Mouse (Mus musculus): ENCODE results near the gene Ubxn7.
A peak's percentile ranks its signal among the peaks of the same experiment; 100 is the strongest.

The Ubxn7 gene

DNA sequence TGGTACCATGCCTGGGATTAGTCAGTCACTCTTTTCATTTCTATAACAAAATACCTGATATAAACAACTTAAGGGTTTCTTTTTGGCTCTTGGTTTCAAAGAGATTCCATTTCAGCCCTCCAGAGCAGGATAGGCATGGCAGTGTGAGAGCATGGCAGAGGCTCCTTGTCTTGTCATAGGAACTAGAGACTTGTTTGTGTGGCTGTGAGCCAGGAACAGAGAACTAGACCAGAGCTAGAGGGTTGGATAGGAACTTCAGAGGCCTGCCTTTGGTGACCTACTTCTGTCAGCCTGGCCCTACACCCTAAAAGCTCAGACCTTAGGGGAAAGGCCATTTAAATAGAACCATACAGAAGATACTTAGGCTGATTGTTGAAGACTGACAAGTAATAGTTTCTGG is 50.8 kb downstream of the Ubxn7 start:
- no peak for DNase-seq (ENCODE audit: low read depth, low spot score)

DNA sequence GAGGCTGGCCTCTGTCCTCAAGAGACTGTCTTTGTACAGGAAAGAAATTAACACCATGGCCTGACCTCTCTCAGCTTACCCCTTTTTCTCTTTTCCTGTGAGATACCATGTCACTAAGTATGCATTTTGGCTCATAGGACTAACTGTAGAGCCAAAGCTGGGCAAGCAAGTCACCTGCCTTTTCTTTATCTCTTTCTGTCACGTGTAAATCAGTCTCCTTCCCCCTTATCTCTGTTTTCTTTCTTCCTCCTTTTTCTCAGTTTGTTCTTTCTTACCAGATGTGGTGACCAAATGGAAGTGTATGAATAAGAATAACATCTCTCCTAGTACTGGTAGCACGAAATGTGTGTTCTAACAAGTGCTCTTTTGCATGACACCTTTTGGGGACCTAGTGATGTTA is 52.8 kb downstream of the Ubxn7 start:
- DNase-seq (ENCODE audit: low read depth, low spot score) = no peak

DNA sequence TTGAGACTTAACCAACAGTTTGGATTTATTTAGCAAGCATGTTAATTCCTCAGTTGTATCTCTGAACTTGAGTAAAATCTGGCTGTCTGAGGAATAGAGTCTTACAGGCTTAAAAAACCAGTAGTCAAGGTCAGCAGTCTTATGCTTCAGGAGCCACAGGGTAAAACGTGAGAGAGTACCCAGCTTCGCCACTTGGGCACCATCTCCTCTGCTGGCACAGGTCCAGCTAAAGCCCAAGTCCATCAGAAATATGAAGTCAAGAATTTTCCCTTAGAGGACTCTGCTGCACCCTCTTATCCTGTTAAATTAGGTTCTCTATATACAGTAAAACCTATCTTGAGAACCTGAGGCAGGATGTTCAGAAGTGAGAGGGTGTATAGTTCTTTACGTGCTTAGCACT is 54.8 kb downstream of the Ubxn7 start:
- DNase-seq (ENCODE audit: low read depth, low spot score) = no peak

DNA sequence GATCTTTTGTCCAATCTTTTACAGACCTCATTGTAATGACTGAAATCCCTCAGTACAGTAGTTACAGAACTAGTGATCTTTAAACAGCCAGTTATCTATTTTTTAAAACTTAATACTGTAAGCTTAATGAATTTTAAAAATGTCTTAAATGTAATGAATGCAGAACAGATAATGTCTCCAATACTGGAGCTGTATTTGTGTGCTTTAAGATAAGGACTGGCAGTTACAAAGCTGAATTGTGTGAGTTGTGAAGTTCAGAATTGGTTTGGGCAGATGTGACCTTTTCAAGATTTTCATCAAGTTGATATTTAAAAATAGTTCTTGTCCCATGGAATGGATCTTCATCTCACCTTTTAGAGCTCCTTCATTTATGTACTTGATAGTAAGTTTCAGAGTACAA is 57.0 kb downstream of the Ubxn7 start:
- no peak for DNase-seq (ENCODE audit: low read depth, low spot score)

DNA sequence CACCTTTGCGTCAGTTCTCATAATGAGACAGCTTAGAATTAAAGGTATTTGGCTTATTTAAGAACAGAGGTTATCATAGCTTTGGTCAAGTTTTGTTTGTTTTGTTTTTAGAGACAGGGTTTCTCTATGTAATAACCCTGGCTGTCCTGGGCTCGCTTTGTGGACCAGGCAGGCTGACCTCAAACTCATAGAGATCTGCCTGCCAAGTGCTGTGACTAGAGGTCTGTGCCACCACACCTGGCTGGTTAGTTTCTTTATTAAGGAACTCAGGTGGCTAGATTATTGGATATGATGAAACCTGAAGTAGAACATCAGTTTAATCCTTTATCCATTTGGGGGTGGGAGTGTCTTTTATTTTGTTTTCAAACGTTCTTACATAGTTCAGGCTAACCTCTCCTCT is 57.8 kb downstream of the Ubxn7 start:
- DNase-seq (ENCODE audit: low read depth, low spot score) = no peak

DNA sequence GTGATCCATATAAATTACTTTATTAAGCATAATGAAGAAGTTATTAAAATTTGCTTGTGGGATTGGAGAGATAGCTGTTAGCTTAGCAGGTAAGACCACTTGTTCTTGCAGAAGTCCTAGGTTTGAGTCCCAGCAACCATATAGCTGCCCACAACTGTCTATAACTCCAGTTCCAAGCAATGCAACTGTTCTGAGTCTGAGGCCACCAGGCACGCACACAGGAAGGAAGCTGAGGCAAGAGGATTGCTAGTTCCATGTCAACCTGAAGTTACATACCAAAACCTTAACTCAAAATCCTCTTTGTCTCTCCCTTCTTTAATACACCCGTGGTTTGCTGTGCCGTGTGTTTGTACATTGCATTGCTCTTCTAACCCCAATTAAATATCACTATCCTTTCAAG is 58.8 kb downstream of the Ubxn7 start:
- DNase-seq (ENCODE audit: low read depth, low spot score) = no peak

DNA sequence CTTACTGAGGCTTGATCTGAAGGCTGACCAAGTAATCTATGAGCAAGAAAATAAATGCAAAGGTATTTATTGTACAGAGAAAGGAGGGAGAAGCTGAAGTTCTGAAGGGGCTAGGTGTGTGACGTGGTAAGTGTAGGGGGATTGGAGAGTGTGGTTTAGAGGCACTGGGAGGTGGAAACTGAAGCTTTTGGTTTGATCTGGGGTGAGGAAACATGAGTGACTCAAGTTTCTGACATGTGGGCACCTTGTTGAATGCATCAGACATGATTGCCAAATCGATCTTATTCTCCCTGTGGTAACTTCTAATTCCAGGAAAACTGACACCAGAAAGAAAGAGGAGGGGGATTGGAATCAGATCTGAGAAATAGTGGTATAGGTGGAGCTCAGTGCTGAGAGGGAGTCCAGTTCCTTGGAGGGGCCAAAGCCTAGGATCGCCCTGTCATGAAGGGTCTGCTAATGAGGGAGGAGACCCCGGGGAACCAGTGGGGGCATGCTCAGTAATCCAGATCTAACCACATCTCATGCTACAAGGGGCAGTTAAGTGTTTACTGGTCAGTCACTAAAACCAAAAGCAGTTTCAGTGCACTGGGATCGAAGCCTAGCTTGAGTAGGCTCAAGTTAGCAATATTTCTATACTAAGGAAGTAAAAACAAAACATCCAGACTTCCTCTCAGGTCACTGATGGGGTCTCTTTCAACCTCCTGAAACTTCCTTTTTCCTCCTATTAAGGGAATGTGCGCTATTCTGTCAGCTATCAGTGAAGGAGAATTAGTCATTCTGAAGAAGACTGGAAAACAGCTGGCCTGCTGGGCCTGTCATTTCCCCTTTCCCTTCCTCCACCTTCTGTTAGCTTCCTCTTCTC is 63.9 kb downstream of the Ubxn7 start:
- no peak for DNase-seq (ENCODE audit: low read depth, low spot score)

DNA sequence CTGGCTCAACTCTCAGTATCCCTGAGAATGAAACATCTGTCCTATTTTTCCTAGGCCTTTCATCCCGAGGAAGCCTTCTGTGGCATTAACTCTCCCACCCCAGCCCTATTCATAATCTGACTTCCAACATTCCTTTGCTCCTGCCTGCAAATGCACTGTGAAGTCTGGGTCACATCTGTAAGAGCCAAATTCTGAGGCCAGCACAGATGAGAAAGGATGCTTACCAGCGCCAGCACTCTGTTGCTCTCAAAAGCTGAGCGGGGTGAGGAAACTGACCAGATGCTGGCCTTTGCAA is 64.4 kb downstream of the Ubxn7 start:
- DNase-seq (ENCODE audit: low read depth, low spot score) = no peak

DNA sequence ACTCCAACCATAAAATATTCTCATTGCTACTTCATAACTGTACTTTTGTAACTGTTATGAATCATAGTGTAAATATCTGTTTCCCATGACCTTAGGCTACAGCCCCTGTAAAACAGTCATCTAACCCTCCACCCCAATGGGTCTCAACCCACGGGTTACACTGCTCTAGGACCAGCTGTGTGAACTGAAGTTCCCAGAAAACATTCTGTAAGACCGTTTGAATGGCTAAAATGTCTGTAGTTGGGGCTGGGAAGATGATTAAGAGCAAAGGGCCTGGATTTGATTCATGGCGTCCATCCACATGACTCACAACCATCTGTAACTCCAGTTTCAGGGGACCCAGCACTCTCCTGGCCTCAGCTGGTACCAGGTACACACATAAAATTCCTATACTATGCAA is 66.1 kb downstream of the Ubxn7 start:
- no peak for DNase-seq (ENCODE audit: low read depth, low spot score)

DNA sequence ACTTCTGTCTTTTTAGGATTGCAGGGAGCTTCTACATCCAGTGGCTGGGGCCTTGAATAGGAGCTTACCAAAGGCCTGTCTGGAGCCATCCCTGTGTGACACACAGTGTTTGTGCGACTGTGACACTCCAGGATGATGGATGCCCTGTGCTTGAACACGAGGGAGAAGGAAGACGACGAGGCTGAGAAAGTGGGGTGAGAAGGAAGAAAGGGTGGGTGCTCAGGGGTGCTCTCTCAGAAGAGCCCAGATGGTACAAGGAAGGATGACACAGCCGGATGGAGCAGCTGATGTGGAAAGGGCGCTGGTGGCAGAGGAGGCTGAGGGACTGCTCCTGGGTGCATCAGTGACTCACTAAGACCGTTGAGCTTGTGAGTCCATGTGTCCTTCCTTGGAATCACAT is 68.2 kb downstream of the Ubxn7 start, which contains the start of gene Tm4sf19:
Gene Tm4sf19 (plus strand): TSS at position 240 of the 400 bp plus-strand sequence.
- no peak for DNase-seq (ENCODE audit: low read depth, low spot score)

DNA sequence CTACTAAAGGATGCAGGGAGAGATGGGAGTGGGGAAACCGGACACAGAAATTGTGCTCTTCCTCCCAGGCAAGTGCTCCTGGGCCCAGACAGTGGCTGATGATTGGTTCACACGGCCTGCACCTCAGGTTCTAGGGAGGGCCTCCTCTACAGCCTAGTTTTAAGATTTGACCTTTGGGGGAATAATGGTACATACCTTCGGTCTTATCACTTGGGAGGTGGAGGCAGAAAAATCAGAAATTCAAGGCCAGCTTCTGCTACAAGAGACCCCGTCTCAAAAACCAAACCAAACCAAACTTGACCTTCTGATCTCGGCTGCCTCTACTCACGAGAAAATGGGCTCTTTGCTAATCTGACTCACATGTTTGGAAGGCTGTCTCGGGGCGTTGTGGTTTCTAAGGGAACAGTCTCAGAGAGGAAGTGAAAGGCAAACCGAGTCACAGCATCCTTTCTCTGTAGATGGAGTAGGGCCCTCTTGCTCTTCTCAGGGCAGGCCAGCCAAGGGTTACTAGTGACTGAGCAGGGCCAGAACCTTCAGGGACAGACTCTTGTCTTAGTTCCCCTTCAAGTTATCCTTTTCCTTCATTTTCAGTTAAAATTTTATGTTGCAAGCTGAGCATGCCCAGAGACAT is 69.4 kb downstream of the Ubxn7 start:
- no peak for DNase-seq (ENCODE audit: low read depth, low spot score)

DNA sequence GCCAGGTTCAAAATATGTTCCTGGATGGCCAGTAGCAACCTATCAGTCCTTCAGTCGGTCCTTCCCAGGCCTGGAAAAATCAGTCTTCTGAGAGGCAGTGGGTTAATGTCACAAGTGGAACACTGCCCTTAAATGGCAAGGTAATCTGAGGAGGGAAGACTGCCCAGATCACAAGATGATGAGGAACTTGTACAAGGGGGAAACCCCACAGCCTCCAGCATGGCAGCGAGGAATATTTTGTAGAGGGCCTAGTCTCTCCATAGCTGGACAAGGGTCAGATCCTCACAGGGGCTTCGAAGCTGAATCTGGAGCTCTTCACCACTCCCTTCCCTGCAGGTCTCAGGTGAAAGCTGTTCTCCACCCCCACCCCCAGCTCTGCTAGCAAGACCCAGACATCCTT is 70.8 kb downstream of the Ubxn7 start:
- DNase-seq (ENCODE audit: low read depth, low spot score) = no peak

DNA sequence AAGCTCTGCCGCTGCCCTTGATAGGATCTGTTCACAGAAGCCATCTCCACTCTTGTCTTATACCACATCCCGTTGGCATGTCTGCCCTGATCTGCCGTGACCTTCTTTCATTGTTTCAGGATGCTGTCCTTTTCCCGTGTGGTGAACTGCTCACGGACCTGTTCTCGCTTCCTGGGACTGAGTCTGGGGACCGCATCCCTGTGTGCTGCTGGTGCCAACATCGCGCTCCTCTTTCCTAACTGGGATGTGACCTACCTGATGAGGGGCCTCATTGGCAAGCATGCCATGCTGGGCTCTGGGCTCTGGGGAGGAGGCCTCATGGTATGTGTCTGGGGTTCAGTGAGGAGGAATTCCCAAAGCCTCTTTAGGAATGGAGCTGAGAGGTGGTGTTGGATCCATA is 73.7 kb downstream of the Ubxn7 start:
- DNase-seq (ENCODE audit: low read depth, low spot score) = no peak

DNA sequence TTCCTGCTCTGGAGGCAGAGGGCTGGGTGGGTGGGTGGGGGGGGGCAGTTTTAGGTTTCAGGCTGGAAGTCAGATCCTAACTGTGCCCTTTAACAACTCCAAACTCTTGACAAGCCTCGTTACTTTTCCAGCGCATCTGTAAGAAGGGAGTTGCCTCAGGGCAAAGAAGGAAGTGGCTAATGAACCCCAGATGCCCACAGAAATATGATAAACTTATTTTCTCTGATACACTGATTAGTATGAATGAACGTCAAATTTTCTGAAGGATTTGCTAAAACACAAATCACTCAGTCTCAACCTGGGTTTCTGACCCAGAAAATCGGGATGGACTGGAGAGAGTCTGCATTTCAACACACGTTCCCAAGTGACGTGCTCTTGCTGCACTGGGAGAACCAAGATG is 74.6 kb downstream of the Ubxn7 start:
- no peak for DNase-seq (ENCODE audit: low read depth, low spot score)

DNA sequence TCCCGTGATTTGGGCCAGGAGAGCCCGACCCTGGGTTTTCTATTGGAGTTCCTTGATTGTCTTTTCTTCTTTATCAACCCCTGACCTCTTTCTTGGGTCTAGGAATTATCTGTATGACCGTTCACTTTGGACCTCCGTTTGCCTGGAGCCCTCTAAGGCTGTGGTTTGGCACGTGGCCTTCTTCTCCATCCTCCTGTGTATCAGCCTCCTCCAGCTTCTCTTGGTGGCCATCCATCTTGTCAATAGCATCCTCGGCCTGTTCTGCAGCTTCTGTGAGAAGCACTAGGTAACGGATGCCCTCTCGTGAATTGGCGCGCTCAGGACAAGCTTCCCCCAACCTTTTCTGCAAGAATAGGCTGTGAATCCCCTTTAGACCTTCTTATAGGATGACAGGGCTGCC is 75.7 kb downstream of the Ubxn7 start:
- DNase-seq (ENCODE audit: low read depth, low spot score) = no peak

DNA sequence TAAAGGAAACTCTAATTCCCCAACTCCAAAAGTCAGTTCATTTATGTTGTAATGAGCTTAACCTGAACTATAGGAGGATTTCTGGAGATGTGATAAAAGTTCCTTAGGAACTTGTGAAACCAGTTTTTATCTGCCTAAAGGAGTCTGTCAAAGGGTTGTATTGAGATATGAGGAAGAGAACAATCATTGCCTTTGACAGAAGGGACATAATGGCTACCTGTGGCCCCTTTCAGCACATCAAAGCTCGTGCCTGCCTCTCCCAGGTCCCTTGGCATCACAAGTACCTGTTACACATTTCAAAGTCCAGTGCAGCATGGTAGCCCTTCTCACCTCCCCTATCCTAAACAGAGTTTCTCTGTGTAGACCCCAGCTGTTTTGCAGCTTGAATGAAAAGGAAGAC is 85.4 kb downstream of the Ubxn7 start:
- no peak for DNase-seq (ENCODE audit: low read depth, low spot score)

DNA sequence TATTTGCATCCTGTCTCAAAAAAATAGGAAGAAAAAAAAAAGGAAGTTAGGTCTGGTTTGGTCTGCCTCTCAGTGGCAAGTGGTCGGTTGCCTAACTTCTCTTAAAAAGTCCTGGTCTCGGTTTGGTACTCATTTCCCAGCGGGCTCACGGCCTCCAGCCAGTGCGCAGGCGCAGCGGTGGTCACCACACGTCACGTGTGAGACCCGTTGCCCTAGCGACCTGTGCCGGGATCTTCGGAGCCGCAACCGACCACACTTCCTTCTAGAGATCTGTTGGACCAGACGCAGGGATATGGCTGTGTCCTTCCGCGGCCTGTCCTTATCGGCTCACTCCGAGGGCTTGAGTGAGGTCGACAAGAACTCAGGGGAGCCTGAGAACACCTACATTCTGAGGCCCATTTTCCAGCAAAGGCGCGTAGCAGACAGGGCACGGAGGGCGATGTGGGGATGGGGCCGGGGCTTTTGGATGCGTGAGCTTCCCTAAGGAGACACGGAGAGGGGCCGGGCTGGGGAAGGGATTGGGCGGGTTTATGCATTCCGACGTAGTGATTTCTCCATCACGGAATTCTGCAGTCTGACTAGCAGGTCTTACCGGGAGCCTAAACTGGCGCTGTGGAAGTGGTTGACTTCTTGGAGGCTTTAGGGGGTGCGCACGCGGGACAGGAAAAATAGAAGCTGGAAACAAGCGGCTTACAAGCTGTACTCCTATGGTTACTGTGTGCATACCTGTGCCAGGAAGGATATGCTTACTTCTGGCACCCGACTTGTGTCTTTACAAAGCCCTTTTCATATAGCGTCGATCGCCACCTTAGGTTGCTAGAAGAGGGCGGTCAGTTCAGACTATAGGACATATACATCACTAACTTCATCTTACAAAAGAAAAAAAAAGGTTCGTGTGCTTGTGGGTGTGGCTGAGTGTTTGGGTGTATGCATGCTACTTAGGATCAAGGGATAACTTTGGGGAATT is 87.7 kb downstream of the Ubxn7 start, which contains the start of gene Tctex1d2:
Gene Tctex1d2 (plus strand): TSS at position 186 of the 967 bp plus-strand sequence.
- peak; percentile 65 for DNase-seq (ENCODE audit: low read depth, low spot score)

DNA sequence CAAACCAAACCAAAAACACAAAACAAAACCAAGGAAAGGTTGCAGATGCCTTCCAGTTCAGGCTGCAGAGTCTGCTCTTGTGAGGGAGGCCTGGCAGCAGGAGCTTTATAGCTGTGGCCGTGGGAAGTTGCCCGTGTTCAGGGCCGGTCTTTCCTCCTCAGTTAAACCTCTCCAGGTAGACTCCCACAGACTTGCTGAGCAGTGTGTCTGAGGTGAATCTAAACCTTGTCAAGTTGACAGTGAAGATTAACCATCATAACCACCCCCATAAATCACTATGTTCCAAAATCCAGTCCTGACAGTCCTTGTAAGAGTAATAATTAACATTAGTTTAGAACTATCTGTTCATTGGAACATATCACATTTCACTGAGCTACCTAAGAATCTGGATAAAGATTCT is 95.4 kb downstream of the Ubxn7 start:
- DNase-seq (ENCODE audit: low read depth, low spot score) = no peak

DNA sequence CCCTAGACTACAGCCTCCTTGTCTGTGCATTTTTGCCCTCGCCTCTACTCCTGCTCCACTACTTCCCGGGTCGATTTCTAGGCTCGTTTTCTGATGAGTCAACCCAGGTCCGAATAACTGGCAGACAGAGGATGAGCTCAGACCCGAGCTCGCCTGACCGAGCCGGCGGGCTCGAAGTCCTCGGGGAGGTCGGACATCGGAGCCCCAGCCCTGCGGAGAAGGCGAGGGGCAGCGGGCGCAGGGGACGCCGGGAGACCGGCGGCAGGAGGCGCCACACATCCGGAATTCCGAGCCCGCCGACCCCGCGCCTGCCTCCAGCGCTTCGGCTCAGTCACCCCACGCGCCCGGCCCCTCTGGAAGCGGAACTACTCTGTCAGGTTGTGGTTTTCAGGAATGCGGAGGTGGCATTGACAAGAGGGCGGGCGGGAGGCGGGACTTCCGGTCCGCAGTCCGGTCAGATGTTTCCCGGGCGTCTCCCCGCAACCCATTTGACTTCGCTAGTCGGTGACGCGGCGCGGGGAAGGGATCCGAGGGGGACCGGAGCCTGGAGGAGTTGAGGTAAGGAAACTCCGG is 98.5 kb downstream of the Ubxn7 start, which contains the start of gene Pcyt1a:
Gene Pcyt1a (plus strand): TSS at position 448 of the 573 bp plus-strand sequence.
- peak; percentile 85 for DNase-seq (ENCODE audit: low read depth, low spot score)

DNA sequence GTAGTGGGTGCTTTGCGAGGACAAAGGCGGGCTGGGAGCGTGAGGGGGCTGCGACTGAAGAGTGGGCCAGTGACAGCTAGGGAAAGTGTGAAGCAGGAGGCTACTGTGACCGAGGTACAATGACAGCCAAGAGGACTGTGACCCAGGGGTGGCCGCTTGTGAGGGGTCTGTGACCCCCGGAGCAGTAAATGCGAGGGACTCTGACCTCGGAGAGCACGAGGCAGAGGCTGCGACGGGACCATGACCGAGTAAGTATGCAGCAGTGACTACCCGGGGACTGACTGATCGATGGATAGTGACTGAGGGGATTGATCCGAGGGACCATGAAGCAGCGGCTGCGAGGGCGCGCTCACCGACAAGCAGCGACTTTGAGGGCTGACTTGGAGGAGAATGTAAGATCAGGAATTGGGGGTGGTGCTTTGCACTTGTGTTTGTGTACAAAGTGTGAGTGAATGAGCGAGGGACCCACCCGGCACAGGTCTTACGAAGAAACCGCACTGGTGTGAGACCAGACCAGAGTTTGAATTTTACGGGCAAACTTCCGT is 99.1 kb downstream of the Ubxn7 start:
- DNase-seq (ENCODE audit: low read depth, low spot score) = no peak

DNA sequence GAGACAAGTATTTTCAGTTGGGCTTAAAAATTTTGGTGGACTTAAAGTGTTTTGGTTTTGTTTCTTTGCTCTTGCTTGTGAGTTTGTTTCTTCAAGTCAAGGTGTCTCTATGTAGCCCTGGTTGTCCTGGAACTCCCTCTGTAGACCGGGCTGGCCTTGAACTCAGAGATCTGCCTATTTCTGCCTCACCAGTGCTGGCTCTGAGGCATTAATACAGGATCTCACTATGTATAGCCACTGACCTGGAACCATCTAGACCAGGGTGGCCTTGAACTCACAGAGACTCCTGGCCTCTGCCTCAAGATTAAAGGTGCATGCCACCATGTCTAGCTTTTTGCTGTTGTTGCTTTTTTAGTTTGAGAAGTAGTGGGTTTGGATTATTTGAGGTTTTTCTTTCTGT is 99.9 kb downstream of the Ubxn7 start:
- DNase-seq (ENCODE audit: low read depth, low spot score) = no peak

Measured in c-Kit-negative CD71-positive TER-119-positive erythroid progenitor cells, embryonic 14.5 days (primary cell).